Mouse (Mus musculus) ES-Bruce4 (cell line): ENCODE data around the gene Scamp2. TPM values are rescaled to one million over a fixed set of nuclear protein-coding genes. Genes with fewer than 3 reads are reported as not detected.

Experiments
- H3K27ac ChIP-seq: 2 replicates; pipeline ENCODE4 v1.5.1; 2012; ENCODE audit warnings: low read length, inconsistent platforms; ENCODE audit not compliant: insufficient read depth
- H3K27me3 ChIP-seq: 2 replicates; pipeline ENCODE4 v1.6.1; 2012; ENCODE audit warnings: mild to moderate bottlenecking, low read length, inconsistent platforms; ENCODE audit not compliant: control insufficient read depth, poor library complexity, insufficient read depth, severe bottlenecking
- H3K36me3 ChIP-seq: 2 replicates; pipeline ENCODE4 v1.6.1; 2012; ENCODE audit warnings: inconsistent platforms, mild to moderate bottlenecking, low read length, moderate library complexity; ENCODE audit not compliant: control insufficient read depth, poor library complexity, insufficient read depth, severe bottlenecking
- H3K4me1 ChIP-seq: one replicate; pipeline ENCODE4 v1.8.1; 2011; ENCODE audit warnings: low read length; ENCODE audit not compliant: control insufficient read depth, insufficient read depth
- H3K4me3 ChIP-seq: 2 replicates; pipeline ENCODE4 v1.5.1; 2011; ENCODE audit warnings: low read depth, mild to moderate bottlenecking, low read length
- H3K9ac ChIP-seq: 2 replicates; pipeline ENCODE4 v1.6.1; 2012; ENCODE audit warnings: low read depth, mild to moderate bottlenecking, inconsistent platforms; ENCODE audit not compliant: poor library complexity, severe bottlenecking
- H3K9me3 ChIP-seq: replicated peaks from 2 replicates; pipeline ENCODE4 v1.6.1; 2012; ENCODE audit warnings: mild to moderate bottlenecking, low read length, inconsistent platforms; ENCODE audit not compliant: control insufficient read depth, poor library complexity, insufficient read depth, severe bottlenecking
- CTCF ChIP-seq: IDR thresholded peaks from one replicate; pipeline ENCODE4 v1.8.1; 2011; ENCODE audit warnings: low read depth, low read length
- EP300 ChIP-seq: IDR thresholded peaks from 2 replicates; pipeline ENCODE4 v1.6.1; 2011; ENCODE audit warnings: low read depth, low read length; ENCODE audit not compliant: insufficient read depth
- POLR2A ChIP-seq: IDR thresholded peaks from one replicate; pipeline ENCODE4 v1.8.1; 2011; ENCODE audit warnings: low read length; ENCODE audit not compliant: insufficient read depth
- polyA plus RNA-seq: library from polyadenylated mRNA; stranded (reverse); fragments of >200 nt; gene quantifications from 2 replicates; pipeline ENCODE4 v1.2.4, GENCODE M21; 2011; ENCODE audit warnings: low read depth; ENCODE audit not compliant: missing spikeins, insufficient read depth, insufficient read length

Gene Scamp2
- polyA plus RNA-seq, 1 experiment = 26.6 TPM

GRCm38 (mm10) chr9:57624295-57624694, 63.6 kb downstream of the Scamp2 start:
- H3K36me3 ChIP-seq = peaks cover 3% of the 10 kb centered on the region; the same call in 1 of the 2 replicates
- no peaks in the 10 kb centered on the region for H3K27me3 ChIP-seq
- no peak for TF ChIP-seq EP300
- no peak for TF ChIP-seq CTCF
- TF ChIP-seq POLR2A = no peak
- no peak overlapping the region for H3K9ac ChIP-seq
- H3K27ac ChIP-seq = no peak overlapping the region
- no peaks in the 10 kb centered on the region for H3K9me3 ChIP-seq
- H3K4me1 ChIP-seq = no peaks in the 10 kb centered on the region
- no peak overlapping the region for H3K4me3 ChIP-seq

DNA sequence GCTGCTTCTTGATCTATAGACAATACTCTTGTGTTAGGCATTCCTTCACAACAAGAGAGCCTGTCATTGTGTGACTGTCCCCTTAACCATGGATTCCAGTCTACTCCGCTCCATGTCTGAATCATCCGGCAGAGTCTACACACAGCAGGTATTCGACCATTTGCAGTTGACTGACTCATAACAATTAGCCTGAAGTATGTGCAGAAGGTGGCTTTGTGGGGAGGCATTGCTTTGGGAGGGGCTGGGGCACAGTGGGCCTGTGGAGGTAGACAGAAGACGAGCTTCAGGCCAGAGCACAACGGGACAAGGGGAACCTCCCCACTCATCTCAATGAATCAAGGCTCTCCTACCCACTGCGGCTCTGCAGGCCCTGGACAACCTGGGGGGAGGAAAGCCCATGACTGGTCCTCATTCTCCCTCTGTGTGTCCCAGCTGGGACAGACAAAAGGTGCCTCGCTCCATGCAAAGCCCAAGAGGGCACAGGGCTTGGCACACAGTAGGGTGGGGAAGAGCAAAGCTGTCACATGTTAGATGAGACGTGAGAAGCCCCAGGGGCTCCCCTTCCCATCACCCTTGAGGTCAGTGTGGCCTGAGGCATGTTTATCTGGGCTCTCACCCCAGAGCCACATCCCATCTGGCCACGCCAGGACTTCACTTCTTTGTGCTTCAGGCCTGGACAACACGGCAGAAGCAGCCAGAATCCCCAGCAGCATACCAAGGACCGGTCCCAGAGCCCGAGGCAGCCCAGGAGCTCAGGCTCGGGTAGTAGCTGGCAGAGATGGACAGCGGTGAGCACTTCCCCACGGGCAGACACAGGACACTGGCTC, 65.1 kb downstream of the Scamp2 start:
- Histone ChIP-seq H3K27ac (no peak overlapping the region), H3K36me3 (peaks cover 3% of the 10 kb centered on the region; the same call in 1 of the 2 replicates)

GRCm38 (mm10) chr9:57627191-57627590, 66.4 kb downstream of the Scamp2 start:
- H3K4me3 ChIP-seq = no peak overlapping the region
- peaks cover 3% of the 10 kb centered on the region; the same call in 1 of the 2 replicates for H3K36me3 ChIP-seq
- no peak for TF ChIP-seq CTCF
- TF ChIP-seq POLR2A = no peak
- TF ChIP-seq EP300 = no peak
- H3K27ac ChIP-seq = no peak overlapping the region
- no peak overlapping the region for H3K9ac ChIP-seq
- no peaks in the 10 kb centered on the region for H3K27me3 ChIP-seq
- no peaks in the 10 kb centered on the region for H3K4me1 ChIP-seq
- H3K9me3 ChIP-seq = no peaks in the 10 kb centered on the region

More for the DNA sequence above, 65.1 kb downstream of the Scamp2 start:
- TF ChIP-seq CTCF (no peak), EP300 (no peak), POLR2A (no peak)
- Histone ChIP-seq H3K4me3 (peak overlapping the region; percentile 9), H3K9ac (no peak overlapping the region), H3K27me3 (no peaks in the 10 kb centered on the region), H3K4me1 (no peaks in the 10 kb centered on the region), H3K9me3 (no peaks in the 10 kb centered on the region)

DNA sequence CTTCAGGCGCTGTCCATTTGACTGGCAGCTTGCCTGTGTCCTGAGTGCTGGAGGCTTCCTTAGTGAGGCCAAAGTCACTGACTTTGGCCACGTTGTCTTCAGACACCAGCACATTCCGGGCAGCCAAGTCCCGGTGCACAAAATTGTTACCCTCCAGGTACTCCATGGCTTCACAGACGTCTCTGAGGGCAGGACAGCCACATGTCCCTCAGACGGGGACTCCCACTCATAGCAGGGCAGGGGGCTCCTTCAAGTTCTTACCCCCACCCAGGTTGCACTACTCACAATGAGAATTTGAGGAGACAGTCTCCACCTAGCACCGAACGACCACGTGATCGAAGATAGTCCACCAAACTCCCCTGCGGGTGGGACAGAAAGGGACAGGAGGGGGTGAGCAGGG, 67.1 kb downstream of the Scamp2 start:
- TF ChIP-seq EP300 (no peak), CTCF (no peak), POLR2A (no peak)
- Histone ChIP-seq H3K36me3 (peaks cover 3% of the 10 kb centered on the region; the same call in 1 of the 2 replicates), H3K9ac (no peak overlapping the region), H3K4me3 (no peak overlapping the region), H3K9me3 (no peaks in the 10 kb centered on the region), H3K4me1 (no peaks in the 10 kb centered on the region), H3K27ac (no peak overlapping the region), H3K27me3 (no peaks in the 10 kb centered on the region)

DNA sequence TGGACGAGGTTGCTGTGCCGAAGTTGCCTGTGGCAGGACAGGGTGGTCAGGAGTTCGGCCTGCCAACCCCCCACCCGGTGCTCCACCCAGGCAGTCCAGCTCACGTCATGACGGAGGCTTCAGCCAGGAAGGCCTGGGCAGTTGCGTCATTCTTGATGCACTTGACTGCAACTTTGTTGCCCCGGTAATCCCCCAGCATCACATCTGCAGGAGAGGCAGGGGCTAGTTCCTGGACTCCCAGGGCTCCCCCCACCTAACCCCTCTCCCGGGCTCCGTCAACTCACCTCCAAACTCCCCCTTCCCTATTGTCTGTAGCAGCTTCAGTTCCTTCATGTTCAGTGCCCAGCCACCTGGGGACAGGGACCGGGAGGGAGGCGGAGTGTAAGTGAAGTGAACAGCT, 68.0 kb downstream of the Scamp2 start:
- TF ChIP-seq POLR2A (no peak), EP300 (no peak)
- H3K27me3 ChIP-seq = no peaks in the 10 kb centered on the region
- no peak overlapping the region for H3K4me3 ChIP-seq
- no peaks in the 10 kb centered on the region for H3K9me3 ChIP-seq
- H3K9ac ChIP-seq = no peak overlapping the region
- no peak overlapping the region for H3K27ac ChIP-seq
- H3K36me3 ChIP-seq = peaks cover 3% of the 10 kb centered on the region; the same call in 1 of the 2 replicates
- no peaks in the 10 kb centered on the region for H3K4me1 ChIP-seq
